Mouse (Mus musculus) liver, embryonic 12.5 days (tissue): Measurements from ENCODE around the gene Lhpp. TPM values are rescaled to one million over a fixed set of nuclear protein-coding genes. Genes with fewer than 3 reads are reported as not detected.

Experiments used
- ATAC-seq: fragments of 200-750 bp; cut with Nextera tagmentation; 2 replicates; pipeline ENCODE4 v1.8.0; 2017; ENCODE audit warnings: moderate number of reproducible peaks, mild to moderate bottlenecking, moderate library complexity
- H3K27ac ChIP-seq: fragments of 300-500 bp; sonication (generic); 2 replicates; pipeline ENCODE4 v1.5.1; 2016; ENCODE audit warnings: mild to moderate bottlenecking
- H3K27me3 ChIP-seq: fragments of 300-500 bp; sonication (generic); replicated peaks from 2 replicates; pipeline ENCODE4 v1.6.1; 2016; ENCODE audit warnings: mild to moderate bottlenecking, moderate library complexity
- H3K36me3 ChIP-seq: fragments of 300-500 bp; sonication (generic); 2 replicates; pipeline ENCODE4 v1.6.1; 2016; ENCODE audit warnings: mild to moderate bottlenecking, moderate library complexity
- H3K4me1 ChIP-seq: fragments of 300-500 bp; sonication (generic); 2 replicates; pipeline ENCODE4 v1.6.1; 2016
- H3K4me2 ChIP-seq: fragments of 300-500 bp; sonication (generic); 2 replicates; pipeline ENCODE4 v1.6.1; 2016; ENCODE audit warnings: mild to moderate bottlenecking, moderate library complexity
- H3K4me3 ChIP-seq: fragments of 300-500 bp; sonication (generic); 2 replicates; pipeline ENCODE4 v1.5.1; 2016; ENCODE audit warnings: mild to moderate bottlenecking, moderate library complexity
- H3K9ac ChIP-seq: fragments of 300-500 bp; sonication (generic); 2 replicates; pipeline ENCODE4 v1.6.1; 2016; ENCODE audit warnings: mild to moderate bottlenecking, moderate library complexity
- H3K9me3 ChIP-seq: fragments of 300-500 bp; sonication (generic); replicated peaks from 2 replicates; pipeline ENCODE4 v1.6.1; 2016; ENCODE audit warnings: mild to moderate bottlenecking, moderate library complexity
- WGBS: fragments of 180-500 bp; shearing (Covaris S2); methylation state at CpG from one replicate; pipeline ENCODE4 v1.1.7; 2016; ENCODE audit not compliant: insufficient replicate concordance; 5-methylcytosine and 5-hydroxymethylcytosine counted together
- polyA plus RNA-seq: library from polyadenylated mRNA; unstranded; fragments of >200 nt; fragmentation: Nextera tagmentation; extraction: Ambion mirVana; gene quantifications from 2 replicates; pipeline ENCODE4 v1.2.1, GENCODE M21; 2016

Gene Lhpp
- polyA plus RNA-seq, 1 experiment from 2014 or later, result 9.2 TPM

- WGBS, result 70% methylated on average over 3 of the region's 3 CpGs
- H3K4me3 ChIP-seq, result no peak overlapping the region
- H3K36me3 ChIP-seq, result no peaks in the 10 kb centered on the region
- H3K4me2 ChIP-seq, result no peak overlapping the region
- H3K4me1 ChIP-seq, result no peaks in the 10 kb centered on the region
- H3K9me3 ChIP-seq, result no peaks in the 10 kb centered on the region
- H3K27ac ChIP-seq, result no peak overlapping the region
- peaks cover 4% of the 10 kb centered on the region for H3K27me3 ChIP-seq
- no peak for ATAC-seq
- no peak overlapping the region for H3K9ac ChIP-seq
Measured at GRCm38 (mm10) chr7:132627448-132627847, 17.0 kb downstream of the Lhpp start.

DNA sequence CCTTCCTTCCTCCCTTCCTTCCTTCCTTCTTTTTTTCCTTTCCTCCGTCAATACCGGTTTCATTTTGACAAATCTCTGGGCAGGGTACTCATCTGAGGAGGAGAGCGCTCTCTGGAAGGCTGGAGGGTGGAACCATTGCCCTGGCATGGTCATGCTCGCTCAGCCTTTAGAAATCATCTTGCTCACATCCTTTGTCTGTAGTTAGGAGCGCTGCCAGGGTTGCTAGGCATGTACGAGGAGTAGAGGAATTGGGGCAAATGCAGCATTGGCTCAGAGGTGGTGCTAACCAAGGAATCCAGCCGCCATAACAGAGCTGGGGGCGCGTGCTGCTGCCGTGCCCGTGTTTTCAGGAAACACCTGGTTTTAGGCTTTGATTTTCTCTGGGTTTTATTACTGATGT, 20.9 kb downstream of the Lhpp start:
- Histone ChIP-seq H3K4me1 (no peaks in the 10 kb centered on the region), H3K9ac (no peak overlapping the region), H3K9me3 (no peaks in the 10 kb centered on the region), H3K4me3 (no peak overlapping the region), H3K4me2 (no peak overlapping the region), H3K27me3 (peaks cover 4% of the 10 kb centered on the region; the same call in 1 of the 2 replicates), H3K27ac (no peak overlapping the region), H3K36me3 (no peaks in the 10 kb centered on the region)
- WGBS, result 76% methylated on average over 11 of the region's 11 CpGs
- ATAC-seq, result no peak

- 63% methylated on average over 12 of the region's 12 CpGs for WGBS
Measured at GRCm38 (mm10) chr7:132637292-132637691, 26.9 kb downstream of the Lhpp start.

GRCm38 (mm10) chr7:132638446-132639087, 28.1 kb downstream of the Lhpp start:
- no peaks in the 10 kb centered on the region for H3K36me3 ChIP-seq
- H3K4me2 ChIP-seq, result no peak overlapping the region
- no peaks in the 10 kb centered on the region for H3K4me1 ChIP-seq
- H3K9ac ChIP-seq, result no peak overlapping the region
- H3K27me3 ChIP-seq, result no peaks in the 10 kb centered on the region
- H3K9me3 ChIP-seq, result no peaks in the 10 kb centered on the region
- 57% methylated on average over 12 of the region's 12 CpGs for WGBS
- no peak overlapping the region for H3K4me3 ChIP-seq
- H3K27ac ChIP-seq, result no peak overlapping the region
- ATAC-seq, result peak; percentile 74

More at GRCm38 (mm10) chr7:132637292-132637691, 26.9 kb downstream of the Lhpp start:
- Histone ChIP-seq H3K4me1 (no peaks in the 10 kb centered on the region), H3K36me3 (no peaks in the 10 kb centered on the region), H3K4me2 (no peak overlapping the region), H3K27ac (no peak overlapping the region), H3K4me3 (no peak overlapping the region), H3K27me3 (no peaks in the 10 kb centered on the region), H3K9me3 (no peaks in the 10 kb centered on the region), H3K9ac (no peak overlapping the region)
- no peak for ATAC-seq

GRCm38 (mm10) chr7:132640946-132641345, 30.5 kb downstream of the Lhpp start:
- H3K27ac ChIP-seq, result no peak overlapping the region
- WGBS, result 58% methylated on average over 9 of the region's 9 CpGs
- no peak for ATAC-seq

DNA sequence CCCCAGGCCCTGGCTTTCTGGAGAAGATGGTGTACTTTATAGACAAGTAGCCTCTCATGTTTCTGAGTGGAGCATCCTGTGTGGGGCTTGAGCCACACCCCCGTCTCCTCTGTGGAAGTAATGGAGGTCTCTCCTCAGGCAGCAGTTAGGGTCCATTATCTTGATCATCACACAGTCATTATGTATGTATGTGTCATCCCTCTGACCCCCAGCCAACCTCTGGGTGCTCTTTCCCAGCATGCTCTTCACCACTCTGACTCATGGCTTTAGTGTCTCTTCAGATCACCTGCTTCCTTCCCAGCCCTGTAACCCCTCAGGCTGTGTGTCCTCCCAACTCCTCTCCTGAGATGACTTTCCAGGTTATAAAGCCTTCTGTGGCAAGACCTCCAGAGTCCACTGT, 31.2 kb downstream of the Lhpp start:
- WGBS, result 83% methylated on average over 1 of the region's 1 CpGs
- Histone ChIP-seq H3K27me3 (no peaks in the 10 kb centered on the region), H3K4me2 (no peak overlapping the region), H3K4me1 (no peaks in the 10 kb centered on the region), H3K4me3 (no peak overlapping the region), H3K27ac (no peak overlapping the region), H3K9ac (no peak overlapping the region), H3K36me3 (no peaks in the 10 kb centered on the region), H3K9me3 (no peaks in the 10 kb centered on the region)
- no peak for ATAC-seq

More at GRCm38 (mm10) chr7:132640946-132641345, 30.5 kb downstream of the Lhpp start:
- Histone ChIP-seq H3K4me3 (no peak overlapping the region), H3K36me3 (no peaks in the 10 kb centered on the region), H3K9me3 (no peaks in the 10 kb centered on the region), H3K4me1 (no peaks in the 10 kb centered on the region), H3K4me2 (no peak overlapping the region), H3K9ac (no peak overlapping the region), H3K27me3 (no peaks in the 10 kb centered on the region)

DNA sequence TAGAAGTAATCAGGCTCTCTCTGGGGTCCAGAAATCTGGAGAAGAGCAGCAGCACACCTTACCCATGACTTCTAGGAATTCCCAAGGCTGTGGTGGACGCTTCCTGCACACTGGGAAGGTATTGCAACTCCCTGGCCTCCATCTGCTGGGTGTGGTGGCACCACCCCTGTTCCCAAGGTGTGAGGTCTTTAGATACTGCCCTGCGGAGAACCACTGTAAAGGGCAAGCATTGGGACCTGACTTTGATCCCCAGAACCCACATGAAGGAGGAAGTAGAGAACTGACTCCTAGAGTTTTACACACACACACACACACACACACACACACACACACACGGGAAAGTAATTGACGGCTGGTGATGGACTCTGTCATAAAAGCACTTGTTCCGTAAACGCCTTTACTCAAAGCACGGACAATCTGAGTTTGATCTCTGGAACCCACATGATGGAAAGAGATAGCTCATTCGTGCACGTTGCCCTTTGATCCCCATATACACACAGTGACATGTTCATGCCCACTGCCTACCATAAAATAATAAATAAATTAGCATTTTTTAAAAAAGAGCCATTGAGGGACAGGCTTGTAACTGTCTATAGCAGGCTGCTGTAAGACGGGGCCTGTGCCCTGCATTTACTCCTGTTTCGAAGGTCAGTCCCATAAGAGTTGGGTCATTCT, 34.3 kb downstream of the Lhpp start:
- no peaks in the 10 kb centered on the region for H3K27me3 ChIP-seq
- H3K27ac ChIP-seq, result no peak overlapping the region
- no peak overlapping the region for H3K9ac ChIP-seq
- H3K4me3 ChIP-seq, result no peak overlapping the region
- H3K4me1 ChIP-seq, result no peaks in the 10 kb centered on the region
- no peaks in the 10 kb centered on the region for H3K9me3 ChIP-seq
- WGBS, result 70% methylated on average over 11 of the region's 11 CpGs
- ATAC-seq, result no peak
- no peaks in the 10 kb centered on the region for H3K36me3 ChIP-seq
- no peak overlapping the region for H3K4me2 ChIP-seq

GRCm38 (mm10) chr7:132646514-132646913, 36.1 kb downstream of the Lhpp start:
- H3K4me1 ChIP-seq, result no peaks in the 10 kb centered on the region
- no peak overlapping the region for H3K27ac ChIP-seq
- H3K4me2 ChIP-seq, result no peak overlapping the region
- no peaks in the 10 kb centered on the region for H3K9me3 ChIP-seq
- H3K9ac ChIP-seq, result no peak overlapping the region
- 81% methylated on average over 1 of the region's 1 CpGs for WGBS
- no peaks in the 10 kb centered on the region for H3K36me3 ChIP-seq
- H3K4me3 ChIP-seq, result no peak overlapping the region
- no peak for ATAC-seq
- no peaks in the 10 kb centered on the region for H3K27me3 ChIP-seq

DNA sequence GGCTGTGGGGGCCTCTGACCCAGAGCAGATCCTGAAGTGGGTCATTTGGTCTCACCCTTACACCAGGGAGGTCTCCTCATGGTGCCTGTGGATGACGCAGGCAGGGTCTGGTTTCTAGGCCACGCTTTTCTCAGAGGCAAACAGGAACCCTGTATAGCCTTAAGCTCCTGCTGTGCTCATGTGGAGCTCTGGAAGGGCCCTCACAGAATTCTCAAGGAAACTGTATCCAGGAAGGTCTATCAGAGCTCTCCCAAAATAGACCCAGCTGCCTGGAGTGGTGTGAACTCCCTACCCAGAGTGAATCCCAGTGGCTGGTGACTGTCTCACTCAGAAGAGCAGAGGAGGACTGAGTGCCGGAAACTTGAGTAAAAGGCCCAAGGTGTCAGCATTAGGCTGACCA, 44.0 kb downstream of the Lhpp start:
- Histone ChIP-seq H3K9me3 (no peaks in the 10 kb centered on the region), H3K9ac (no peak overlapping the region), H3K27ac (no peak overlapping the region), H3K4me1 (peaks cover 11% of the 10 kb centered on the region), H3K4me2 (no peak overlapping the region), H3K27me3 (no peaks in the 10 kb centered on the region), H3K4me3 (no peak overlapping the region), H3K36me3 (no peaks in the 10 kb centered on the region)
- ATAC-seq, result no peak
- 81% methylated on average over 3 of the region's 3 CpGs for WGBS

DNA sequence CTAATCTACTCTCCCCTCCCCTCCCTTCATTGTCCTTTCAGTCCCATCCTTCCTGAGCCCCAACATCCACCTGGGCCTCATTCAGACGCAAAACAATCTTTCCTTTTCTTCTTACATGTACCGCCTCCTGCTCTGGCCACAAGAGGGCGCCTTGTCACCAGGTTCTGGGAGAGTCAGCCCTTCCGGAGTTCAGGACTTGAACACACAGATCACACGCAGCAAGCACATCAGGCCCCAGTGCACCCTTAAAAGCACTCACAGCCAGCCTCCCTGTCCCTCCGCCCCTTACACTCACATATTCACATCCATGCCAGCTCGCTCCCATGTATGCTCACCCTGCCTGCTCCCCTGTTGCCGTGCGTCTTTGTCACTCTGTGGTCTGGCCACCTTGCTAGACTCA, 45.6 kb downstream of the Lhpp start:
- WGBS, result 18% methylated on average over 9 of the region's 9 CpGs
- H3K36me3 ChIP-seq, result no peaks in the 10 kb centered on the region
- peak overlapping the region; percentile 46 for H3K4me2 ChIP-seq
- ATAC-seq, result peak; percentile 53
- H3K4me3 ChIP-seq, result no peak overlapping the region
- H3K9me3 ChIP-seq, result no peaks in the 10 kb centered on the region
- 0 out of 2 replicates have a peak, but pooled peaks cover 1% of the 10 kb centered on the region for H3K27me3 ChIP-seq
- H3K9ac ChIP-seq, result 0 out of 2 replicates have a peak overlapping the region, but pooled peaks have one; percentile 33
- peak overlapping the region; percentile 13; the same call in 1 of the 2 replicates for H3K27ac ChIP-seq
- H3K4me1 ChIP-seq, result peaks cover 24% of the 10 kb centered on the region

DNA sequence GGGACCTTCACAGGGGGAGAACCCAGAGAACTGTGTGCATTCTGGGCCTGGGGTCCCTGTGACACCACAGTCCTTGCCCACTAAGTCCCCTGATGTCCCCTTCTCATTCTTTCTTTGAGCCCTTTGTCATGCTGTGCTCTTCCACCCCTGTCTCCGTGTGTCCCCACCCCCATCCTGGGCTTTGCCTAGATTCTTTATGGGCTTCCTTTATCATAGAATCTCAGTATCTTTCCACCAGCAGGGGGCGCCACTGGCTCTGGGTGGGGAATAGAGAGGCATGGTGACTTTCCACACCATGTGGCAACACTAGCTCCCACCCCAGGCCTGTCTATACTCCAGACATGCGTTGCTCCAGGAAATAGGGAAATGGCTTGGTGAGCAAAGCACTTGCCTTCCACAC, 46.1 kb downstream of the Lhpp start:
- no peaks in the 10 kb centered on the region for H3K36me3 ChIP-seq
- H3K27ac ChIP-seq, result 0 out of 2 replicates have a peak overlapping the region, but pooled peaks have one; percentile 13
- 0 out of 2 replicates have a peak, but pooled peaks cover 6% of the 10 kb centered on the region for H3K27me3 ChIP-seq
- peak overlapping the region; percentile 46 for H3K4me2 ChIP-seq
- no peak overlapping the region for H3K4me3 ChIP-seq
- H3K9ac ChIP-seq, result 0 out of 2 replicates have a peak overlapping the region, but pooled peaks have one; percentile 33
- WGBS, result 1% methylated on average over 3 of the region's 3 CpGs
- peaks cover 24% of the 10 kb centered on the region for H3K4me1 ChIP-seq
- peak; percentile 25 for ATAC-seq
- no peaks in the 10 kb centered on the region for H3K9me3 ChIP-seq

DNA sequence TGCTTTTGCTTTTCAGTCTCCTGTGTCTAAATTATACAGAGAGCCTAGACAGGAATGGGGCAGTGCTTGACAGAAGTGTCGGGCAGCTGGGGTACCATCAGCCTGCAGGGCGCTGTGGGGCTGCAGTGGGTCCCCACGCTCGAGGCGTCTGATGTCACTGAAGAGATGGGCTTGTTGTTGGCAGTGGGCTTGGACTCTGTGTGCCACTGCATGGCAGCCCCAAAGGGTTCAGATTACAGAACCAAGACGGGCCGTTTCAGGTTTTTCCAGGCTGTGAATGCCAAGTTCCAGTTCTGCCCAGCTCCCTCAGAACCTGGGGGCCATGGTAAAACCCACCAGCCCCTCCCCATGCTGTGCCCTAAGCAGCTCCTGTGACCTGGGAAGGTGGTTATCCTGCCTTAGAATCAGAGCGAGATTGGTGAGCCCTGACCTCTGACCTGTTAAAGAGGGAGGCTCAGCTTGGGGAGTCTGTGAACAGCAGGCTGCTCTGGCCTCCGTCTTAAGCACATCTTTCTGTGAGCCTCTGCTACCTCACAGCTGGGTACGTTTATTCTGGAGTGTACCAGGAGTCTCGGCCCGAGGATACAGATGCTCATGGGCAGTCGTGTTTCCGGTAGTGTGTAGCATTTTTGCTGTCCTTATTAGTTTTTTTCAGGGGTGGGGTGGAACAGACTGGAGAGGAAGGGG, 47.1 kb downstream of the Lhpp start:
- Histone ChIP-seq H3K4me3 (no peak overlapping the region), H3K9ac (no peak overlapping the region), H3K4me2 (no peak overlapping the region), H3K36me3 (no peaks in the 10 kb centered on the region), H3K4me1 (peaks cover 24% of the 10 kb centered on the region), H3K27me3 (0 out of 2 replicates have a peak, but pooled peaks cover 8% of the 10 kb centered on the region), H3K27ac (no peak overlapping the region), H3K9me3 (no peaks in the 10 kb centered on the region)
- ATAC-seq, result no peak
- WGBS, result 63% methylated on average over 14 of the region's 14 CpGs
